Mouse (Mus musculus): Measurements from ENCODE around the gene Acsl6.
A peak's percentile ranks its signal among the peaks of the same experiment; 100 is the strongest.

The Acsl6 gene

DNA sequence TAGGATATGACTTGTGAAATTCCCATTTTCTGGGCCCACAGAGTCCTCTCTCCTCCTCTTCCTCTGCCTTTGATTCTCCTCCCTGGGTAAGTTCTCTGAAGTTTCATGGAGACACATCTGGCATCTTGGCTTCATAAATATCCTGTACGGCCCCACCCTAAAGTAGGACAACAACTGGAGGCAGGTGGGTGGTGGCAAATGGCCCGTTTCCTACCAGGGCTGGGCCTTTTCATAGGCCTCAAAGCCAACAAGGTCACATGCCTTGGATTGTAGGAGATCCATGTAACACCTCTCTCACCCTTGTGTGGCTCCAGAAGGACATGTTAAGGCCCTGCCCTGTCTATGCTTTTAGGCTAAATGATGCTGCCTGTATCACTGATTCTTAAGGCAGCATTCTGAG, 7.0 kb downstream of the Acsl6 start:
- DNase-seq, result no peak

DNA sequence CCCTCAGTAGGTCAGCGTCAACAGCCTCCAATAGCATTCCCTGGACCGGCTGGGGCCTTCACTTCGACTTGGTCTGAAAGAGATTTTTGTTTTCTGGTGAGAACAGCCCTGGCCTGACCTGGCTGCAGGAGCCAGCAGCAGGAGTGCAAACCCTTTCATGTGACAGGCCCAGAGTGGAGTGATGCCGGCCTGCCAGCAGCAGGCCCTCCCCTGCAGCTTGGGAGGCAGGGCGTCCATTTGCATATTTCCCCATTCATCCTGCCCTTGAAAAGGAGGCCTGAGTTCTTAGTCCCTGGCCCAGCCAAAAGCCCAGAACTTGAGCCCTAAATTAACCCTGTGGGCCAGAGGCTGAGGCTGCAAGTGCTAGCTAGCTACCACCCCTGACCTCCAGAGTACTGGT, 8.4 kb downstream of the Acsl6 start:
- peak; percentile 16 for DNase-seq

DNA sequence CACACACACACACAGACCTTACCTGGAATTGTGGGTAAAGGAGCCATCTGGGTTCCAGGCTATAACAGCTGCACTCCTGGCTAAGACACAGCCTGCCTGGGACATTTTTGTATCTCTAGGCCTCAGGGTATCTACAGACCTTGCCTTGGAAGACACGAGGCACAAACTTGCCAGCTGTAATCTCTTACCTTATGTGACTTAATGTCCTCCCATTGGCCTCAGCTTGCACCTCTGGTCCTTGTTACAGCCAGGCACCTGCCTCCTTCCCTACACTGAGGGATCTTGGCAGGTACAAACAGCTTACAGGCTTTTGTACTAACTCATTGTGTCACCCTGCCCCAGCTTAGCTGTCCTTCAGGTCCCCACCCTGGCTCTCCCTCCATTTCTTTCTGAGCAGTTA, 9.0 kb downstream of the Acsl6 start:
- DNase-seq, result no peak

DNA sequence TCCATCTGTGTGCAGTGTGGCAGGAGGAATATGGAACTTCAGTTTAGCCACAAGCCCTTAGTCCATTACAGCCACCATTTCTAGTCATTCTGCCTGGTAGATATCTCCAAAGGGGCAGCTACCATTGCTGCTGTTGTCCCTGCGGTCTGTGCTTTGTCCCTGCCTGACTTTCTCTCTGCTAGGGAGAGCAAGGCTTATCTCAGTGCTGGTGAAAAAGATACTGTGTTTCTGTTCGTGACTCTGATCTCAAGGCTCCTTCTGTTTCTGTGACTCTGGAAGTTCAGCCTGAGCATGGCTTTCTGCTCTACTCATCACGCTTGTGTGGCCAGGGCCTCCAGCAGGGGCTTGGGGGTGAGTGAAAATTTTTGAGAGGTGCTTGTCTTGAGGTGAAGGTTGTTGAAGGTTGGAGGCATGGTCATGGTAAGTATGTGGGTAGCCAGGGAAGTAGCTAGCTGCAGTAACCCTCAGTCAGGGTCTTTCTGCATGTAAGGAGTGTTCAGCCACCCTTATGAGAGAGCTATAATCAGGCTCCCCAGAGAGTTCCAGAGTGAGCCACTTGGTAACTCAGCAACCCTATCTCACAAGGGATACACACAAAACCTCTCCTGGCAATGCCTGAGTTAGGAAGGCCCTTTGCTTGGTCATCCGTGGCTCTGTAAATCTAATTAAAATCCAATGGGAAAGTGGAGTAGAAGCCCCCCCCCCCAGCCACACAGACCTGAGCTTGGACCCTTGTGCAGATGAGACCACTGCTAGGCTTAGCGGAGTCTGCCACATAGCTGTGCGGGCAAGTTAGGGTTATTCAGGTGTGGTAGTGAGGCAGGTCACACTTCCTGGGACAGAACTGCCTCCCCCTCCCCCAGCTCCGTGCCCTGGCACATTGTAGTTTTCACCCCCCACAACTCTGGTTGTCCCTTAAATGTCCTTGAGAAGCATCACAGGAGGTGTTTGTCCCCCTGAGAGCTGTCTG, 10.1 kb downstream of the Acsl6 start:
- DNase-seq, result no peak

DNA sequence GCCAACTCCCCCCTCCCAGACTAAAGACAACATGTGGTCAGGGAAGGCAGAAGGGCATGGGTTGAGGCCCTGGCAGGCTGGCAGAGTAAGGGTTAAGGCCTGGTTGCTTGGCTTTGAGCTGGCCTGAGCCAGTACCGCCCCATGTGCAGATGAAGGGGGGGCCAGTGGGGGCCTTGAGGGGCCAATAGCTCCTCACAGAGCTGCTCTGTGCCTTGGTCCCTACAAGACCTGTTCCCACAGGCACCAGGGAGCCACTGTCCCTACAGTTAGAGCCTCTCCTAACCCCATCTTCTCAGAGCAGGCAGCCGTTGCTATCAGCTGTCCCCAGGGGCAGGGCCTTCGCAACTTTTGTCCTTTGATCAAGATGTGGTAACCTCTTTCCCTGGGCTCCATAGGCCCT, 11.1 kb downstream of the Acsl6 start:
- no peak for DNase-seq

DNA sequence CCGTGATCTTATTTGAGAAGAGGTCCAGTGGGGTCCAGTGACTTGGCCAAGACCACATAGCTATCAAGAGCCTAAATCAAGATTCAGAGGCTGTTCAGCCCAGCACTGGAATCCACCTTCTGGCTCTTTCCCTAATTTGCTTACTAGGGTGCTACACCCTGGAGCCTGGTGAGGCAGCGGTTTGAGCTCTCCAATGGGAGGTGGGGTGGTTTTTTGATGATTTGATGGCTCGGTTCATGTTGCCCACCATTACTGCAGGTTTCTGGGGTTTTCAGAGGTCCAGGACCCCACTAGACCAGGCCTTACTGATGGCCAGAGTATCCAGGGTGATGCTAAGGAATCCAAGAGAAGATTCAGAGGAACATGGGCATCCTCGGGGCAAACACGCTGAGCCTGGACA, 11.7 kb downstream of the Acsl6 start:
- no peak for DNase-seq

DNA sequence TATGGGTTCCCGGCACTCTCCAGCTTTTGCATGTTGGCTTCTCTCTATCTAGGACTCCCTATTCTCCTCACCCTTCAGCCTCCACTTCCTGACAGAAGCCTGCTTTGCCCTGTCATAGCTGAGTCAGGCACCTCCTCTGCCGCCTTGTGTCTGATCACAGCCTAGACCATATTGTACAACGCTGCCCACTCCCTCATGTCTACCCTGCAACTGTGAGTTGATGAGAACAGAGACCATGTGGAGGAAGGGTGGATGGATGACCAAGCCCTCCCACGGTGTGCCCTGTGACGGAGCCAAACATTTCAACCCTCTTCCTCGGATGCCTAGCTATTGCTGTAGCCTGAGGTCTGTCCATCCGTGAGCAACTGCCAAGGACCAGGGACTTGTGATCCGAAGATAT, 13.8 kb downstream of the Acsl6 start:
- DNase-seq, result no peak

DNA sequence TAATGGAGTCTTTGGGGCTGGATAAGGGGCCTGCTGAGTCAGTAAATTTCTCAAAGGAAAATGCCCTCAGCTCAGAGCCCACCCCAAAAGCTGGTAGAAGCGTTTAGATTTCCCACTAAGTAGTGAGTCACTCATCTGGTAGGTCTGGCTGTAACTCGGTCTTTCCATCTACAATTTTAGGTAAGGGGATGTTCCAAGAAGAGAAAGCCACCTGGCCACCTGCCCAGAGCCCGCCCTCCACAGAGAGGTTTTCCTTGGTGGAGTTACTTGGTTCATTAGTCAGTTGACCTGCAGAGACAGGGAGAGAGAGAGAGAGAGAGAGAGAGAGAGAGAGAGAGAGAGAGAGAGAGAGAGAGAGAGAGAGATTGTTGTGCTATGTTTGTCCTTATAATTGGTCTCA, 14.2 kb downstream of the Acsl6 start:
- DNase-seq, result no peak

DNA sequence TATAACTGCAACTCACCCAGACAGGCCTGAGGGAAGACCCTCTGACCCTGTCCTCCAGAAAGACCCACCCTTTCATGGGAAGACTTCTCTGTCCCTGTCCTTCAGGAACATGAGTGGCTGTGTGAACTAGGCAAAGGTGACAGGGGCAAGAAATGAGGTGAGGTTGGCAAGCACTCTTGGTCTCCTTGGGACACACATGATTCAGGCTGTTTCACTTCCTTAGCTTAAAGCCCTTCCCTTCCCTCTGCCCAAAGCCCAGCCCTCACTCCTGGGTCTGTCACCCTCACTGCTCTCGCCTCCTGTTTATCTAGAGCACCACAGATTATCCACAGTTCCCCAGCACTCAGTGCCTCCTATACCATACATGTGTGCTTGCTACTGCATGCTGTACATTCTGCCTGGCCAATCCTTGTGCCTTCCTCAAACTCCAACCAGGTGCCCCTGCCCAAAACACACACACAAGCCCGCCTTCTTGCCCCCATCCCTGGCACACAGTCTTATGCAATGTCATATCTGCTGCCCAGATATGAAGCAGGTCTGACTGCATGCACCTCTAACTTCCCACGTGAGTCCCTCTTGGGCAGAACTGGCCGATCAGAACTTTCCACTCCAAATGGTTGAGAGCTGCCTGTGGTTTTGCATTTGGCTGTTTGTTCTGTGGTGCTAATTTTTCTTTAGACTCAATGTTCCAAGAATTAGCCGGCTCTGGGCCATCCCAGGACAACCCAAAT, 18.4 kb downstream of the Acsl6 start:
- DNase-seq, result no peak

DNA sequence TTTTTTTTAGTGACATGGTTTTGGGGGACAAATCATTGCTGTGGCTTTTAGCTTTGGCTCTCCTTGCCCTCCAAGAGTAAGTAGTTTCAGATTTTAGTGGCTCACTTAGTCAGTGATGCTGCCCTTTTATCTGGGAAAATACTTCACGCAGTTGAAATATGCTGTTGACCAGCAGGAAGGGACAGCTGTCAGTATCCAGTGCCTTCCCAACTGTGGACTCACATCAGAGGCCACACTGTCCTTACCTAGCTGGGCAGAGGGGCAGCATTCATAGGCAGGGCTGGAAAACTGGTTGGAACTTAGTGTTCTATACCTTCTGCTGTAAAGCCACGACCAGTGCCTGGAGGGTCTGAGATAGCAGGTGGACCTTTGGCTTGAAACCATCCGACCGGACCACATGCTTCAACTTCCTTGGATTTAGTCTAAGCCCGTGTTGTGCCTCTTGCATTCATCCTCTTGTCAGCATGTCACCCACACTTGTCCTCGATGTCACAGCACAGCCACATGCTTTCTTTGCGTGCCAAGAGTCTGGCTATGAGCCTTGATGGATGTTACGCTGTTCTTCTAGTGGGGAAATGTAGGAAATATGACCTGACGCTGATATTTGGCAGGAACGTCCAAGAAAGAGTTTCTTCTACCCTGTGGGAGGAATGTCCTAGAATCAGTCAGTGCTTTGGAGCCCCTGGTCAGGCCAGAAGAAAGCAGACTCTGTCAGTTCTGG, 28.0 kb downstream of the Acsl6 start:
- no peak for DNase-seq

DNA sequence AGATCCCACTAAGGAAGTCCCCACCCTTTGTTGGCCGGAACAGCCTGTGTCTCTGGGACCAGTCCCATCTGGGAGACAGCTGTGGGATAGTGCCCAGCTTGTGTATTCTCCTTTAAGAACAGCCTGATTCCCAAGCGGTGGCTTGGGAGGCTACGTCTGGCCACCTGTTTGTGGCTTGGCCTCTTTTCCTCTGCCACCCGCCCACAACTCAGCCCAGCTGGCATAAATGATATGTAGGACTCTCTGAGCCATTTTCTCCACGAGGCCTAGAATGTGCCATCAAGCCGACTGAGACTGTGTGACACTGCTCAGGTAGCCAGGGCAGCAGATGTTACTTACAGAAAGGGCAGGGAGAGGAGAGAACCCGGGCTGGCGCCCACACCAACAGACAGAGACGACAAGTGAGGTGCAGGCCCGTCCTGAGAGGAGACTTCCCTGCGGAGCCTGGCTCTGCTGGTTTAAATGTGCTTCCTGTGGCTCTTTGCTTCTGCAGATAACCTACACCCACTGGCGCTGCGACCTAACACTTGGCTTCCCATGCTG, 32.6 kb downstream of the Acsl6 start:
- DNase-seq, result no peak

DNA sequence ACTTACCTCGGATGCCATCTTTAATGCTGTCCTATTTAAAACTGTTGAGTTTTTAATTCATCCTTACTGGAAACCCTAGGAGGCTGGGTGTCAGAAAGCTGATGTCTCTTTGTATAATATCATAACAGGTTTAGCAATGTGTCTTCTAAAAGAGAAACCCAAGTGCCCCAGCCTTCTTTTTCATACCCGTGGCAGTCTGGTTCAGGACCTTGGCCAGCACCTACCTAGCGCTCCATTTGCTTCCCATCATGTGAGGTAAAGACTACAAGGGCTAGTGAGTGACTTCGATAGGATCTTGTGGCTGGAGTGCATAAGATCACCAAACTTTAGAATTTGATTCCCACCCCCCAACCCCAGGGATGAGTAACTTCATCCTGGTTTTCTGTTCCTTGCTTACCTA, 40.1 kb downstream of the Acsl6 start:
- DNase-seq, result peak; percentile 27

DNA sequence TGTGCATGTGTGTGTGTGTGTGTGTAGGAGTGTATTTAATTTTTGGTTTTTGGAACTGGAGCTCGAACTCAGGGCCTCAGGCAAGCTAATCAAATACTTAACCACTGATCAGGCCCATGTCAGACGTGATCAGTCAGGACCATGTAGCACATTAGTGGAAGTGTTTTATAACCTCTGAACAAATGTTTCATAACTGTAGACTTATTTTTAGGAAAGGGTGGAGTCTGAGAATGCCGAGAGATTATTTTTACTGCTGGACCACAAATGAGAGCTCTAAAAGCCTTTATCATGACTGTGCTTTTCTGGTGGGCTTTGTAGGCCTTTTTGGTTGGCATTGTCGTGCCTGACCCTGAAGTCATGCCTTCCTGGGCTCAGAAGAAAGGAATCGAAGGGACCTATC, 48.1 kb downstream of the Acsl6 start:
- DNase-seq, result no peak

DNA sequence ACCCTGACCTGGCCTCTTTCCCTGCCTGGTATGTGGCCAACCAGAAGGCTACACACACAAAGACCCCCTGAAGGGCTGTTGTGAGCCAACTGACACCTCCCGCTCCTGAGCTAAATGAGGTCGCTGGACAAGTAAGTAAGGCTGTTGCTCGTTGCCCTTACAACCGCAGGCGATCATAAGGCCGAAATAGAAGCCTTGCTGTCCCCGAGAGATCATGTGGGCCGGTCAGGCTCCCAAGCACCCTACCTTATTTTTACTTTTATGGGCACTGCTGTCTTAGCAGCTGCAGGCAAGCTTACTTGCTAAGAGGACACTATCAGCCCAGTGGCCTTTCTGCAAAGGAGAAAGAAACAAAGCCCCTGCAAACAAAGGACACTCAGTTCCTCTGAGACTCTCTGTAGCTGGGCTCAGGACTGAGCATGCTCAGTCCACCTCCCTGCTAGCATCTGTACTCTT, 49.6 kb downstream of the Acsl6 start:
- DNase-seq, result no peak

DNA sequence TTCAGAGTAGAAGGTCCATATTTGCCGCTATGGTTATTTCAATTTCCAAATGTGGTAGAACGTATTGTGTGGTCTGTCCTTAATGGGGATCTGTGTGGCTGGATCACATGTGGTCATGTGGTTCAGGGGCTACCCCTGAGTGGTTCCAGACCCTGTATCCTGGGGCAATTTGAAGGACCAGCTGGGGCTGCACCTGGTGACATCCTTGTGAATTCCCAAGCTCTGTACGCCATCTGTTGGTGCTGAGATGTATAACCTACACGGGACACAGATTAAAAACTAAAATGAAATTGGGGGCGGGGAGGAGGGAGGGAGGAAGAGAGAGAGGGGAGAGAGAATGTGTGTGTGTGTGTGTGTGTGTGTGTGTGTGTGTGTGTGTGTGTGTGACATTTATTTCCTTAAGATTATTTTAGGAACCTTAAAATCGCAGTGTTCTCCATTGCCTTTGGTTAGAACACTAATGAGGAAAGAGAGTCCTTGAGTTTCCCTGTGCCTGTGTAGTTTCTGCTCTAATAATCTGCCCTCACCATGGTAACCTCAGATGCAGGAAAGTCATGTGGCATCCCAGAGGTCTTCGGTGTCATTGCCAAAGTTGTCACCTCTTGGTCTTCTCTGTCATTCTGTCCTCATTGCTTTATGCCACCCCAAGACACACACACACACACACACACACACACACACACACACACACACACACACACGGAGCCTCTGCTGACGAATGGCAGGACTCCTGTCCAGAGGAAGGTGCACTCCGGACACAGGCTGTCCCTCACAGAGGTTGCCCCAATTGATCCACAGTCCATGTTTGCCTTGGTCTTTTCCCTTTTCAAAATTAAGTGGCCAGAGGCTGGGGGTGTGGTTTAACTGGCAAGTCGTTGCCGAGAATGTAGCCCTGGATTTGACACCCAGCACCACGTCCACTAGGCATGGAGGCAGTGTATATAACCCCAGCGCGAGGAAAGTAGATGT, 51.3 kb downstream of the Acsl6 start:
- DNase-seq, result peak; percentile 18

DNA sequence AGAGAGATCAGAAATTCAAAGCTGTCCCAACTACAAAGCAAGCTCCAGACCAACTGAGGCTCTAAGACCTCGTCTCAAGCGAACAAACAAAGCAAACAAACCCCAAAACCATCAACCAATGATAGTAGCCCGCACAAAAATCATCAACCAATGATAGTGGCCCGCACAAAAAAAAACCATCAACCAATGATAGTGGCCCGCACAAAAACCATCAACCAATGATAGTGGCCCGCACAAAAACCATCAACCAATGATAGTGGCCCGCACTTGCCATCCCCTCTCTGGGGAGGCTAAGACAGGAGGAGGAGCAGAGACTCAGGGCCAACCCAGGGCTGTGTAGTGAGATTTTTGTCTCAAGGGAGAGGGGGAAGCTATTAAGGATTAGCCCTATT, 52.0 kb downstream of the Acsl6 start:
- no peak for DNase-seq

DNA sequence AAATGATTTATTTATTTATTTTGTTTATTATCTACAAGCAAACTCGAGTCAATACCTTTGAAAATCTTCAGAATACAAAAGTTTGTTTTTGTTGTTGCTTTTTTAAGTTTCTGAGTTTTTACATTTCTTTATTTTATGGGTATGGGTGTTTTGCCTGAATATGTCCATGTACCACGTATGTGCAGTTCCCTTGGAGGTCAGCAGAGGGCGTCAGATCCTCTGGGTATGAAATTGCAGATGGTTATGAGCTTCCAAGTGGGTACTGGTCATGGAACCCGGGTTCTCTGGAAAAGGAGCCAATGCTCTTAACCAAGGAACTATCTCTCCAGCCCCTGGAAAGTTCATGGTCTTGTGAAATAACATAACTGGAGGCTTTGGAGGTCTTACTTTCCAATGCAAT, 53.1 kb downstream of the Acsl6 start:
- no peak for DNase-seq

DNA sequence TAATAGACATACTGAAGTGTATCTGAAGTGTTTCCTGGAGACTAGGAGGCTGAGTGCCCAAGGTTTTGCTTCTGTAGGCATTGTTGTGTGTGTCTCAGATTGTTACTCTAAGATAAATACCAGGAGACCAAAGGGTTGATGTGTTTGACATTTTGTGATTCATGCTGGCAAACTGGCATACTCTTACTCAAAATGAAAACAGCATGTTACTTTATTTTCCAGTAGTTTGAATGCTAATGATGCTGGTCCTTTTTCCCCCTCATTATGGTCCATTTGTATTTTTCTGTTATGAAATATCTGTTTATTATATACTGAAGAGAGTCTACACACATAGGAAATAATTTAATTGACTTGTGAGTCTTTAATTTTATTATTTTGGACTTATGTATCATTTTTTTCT, 69.0 kb downstream of the Acsl6 start:
- no peak for DNase-seq

DNA sequence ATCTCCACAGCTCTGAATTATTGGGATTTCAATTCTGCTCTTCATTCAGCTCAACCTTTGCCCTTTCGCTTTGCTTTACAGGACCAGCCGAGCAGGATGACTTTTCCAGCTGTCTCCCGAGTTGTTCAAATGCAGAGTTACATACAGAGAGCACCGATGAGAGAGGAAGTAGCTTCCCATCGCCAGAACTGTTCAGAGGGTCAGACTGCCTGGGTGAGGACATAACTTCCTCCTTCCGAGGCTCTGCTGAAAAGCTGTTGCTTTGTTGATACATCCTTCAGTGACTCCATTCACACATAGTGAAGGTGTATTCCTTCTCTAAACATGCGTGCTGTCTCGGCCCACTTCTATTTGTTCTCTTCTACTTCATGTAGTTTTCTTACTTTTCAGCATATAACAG, 86.8 kb downstream of the Acsl6 start:
- no peak for DNase-seq

DNA sequence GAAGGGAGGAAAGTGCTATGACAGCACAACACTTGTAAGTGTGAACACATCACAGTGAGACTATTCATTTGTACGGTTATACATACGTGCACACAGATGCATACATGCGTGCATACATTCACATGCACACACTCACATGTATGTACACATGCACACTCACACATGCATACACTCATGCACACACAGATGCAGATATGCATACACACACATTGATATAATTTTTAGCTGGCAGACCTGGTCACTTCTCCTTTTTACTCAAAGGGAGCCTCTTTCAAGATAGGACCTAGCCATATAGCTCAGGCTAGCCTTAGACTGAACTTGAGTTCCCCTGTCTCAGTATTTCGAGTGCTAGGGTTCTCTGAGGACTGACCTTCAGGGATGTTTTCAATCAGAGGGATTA, 87.7 kb downstream of the Acsl6 start:
- no peak for DNase-seq

DNA sequence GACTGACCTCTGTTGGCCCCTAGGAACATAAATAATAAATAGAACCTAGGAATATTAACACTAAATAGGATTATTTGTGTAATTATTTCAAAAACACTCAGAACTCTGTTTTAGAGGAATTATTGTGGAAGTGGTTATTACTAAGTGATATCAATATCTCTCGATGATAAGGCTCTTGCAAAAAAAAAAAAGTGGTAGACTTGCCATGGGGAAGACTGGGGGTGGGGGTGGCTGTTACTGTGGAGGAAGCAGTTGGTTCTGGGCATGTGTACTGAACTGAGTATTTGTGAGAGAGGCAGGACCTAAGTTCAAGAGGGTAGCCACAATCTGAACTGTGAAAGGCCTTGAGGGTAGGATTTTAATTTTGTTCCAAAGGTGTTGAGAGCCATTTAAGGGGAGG, 93.1 kb downstream of the Acsl6 start:
- no peak for DNase-seq

DNA sequence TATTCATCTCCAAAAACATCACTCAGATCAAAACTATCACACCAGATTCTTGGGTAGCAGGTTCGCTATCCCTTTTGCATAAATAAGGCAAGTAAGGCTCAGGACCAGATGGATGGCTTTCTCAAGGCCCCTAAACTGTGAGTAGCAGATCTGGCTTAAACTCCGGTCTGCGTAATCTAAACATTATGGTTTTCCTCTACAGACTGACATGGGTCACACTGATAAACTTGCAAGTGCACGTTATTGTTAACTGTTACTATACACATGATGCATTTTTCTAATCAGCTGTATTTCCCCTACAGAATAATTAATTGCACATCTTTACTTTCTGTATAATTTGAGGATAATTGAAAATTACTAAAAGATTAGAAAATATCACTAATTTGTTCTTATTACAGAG, 94.5 kb downstream of the Acsl6 start:
- no peak for DNase-seq

Data from kidney, postnatal 14 days (tissue).